Mouse (Mus musculus): ENCODE data around the gene Zfp414.
"Not testable (repeated sequence)": the region's sequence is repeated elsewhere in the genome, so short reads cannot be mapped to it uniquely, and the experiment has no call there.

Gene Zfp414

DNA sequence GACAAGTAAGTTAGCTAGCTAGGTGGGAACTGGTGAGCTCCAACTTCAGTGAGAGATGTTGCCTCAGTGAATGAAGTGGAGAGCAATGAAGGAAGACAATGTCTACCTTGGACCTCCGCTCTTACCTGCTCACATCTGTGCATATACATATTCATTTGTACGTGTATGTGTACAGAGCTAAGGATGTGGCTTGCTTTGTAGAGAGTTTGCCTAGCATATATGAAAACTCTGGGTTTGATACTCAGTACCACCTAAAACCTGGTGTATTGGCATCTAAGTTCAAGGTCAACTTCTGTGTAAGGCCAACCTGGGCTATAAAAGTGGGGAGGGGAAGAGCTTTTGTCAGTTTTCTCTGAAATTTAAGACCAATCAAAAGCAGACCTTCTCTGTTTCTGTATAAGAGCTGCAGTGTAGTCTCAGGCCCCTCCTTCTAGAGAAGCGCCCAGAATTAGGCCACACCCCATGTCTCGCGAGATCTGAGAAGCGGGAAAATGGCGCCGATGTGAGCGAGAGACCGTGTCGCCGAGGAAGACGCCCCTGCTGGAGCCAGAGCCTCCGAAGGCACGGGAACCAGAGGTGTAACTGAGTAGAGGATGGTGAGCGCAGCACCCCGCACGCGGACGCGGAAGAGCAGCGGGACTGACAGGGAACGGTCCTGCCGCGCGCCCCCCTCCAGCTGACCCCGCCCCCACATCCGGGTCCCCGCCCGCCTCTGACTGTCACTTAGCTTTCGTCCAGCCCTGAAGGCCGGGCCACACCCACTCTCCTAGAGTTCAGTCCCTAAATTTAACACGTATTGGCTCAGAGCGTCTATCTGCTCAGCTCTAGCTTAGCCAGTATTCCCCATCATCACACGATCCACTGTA, at the start of gene Zfp414:
Gene Zfp414 (plus strand): TSS at position 470 of the 866 bp plus-strand sequence.
- DNase-seq (ENCODE audit: low read depth, low spot score): peak; percentile 87

DNA sequence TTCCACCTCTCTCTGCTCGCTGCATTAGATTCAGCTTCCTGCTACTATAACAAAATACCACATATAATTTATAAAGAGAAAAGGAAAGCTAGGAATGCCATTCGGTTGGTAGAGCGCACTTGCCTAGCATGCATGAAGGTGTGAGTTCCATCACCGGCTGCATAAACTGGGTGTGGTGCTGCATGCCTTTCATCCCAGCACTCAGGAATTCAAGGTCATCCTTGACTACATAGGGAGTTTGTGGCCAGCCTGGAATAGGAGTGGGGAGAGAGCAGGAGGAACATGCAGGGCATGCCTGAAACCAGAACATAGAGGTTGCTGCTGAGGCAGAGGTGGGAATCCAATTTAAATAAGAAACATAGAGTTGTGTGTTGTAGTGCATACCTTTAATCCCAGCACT, 44.8 kb upstream of the Zfp414 start:
- no peak for DNase-seq (ENCODE audit: low read depth, low spot score)

DNA sequence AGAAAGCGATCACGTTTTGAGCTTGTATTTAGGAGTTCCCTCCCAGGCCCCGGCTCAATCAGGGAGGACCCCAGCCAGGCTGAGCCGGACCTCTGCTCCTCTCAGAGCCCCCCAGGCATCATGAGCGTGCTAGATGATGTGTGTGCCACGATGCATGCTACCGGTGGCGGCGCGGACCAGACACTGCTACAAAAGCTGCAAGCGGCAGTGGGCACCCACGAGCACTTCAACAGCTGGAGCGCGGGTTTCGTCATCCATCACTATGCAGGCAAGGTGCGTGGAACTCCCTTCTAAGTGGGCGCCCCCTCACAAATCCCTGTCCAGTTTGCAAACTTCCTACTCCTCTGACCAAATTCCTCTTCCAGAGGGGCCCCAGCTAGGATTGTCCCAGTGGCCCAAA, 42.9 kb upstream of the Zfp414 start:
- DNase-seq (ENCODE audit: low read depth, low spot score): no peak

GRCm38 (mm10) chr17:33597271-33597670, 31.6 kb upstream of the Zfp414 start:
- DNase-seq (ENCODE audit: low read depth, low spot score): no peak

- no peak for DNase-seq (ENCODE audit: low read depth, low spot score)
Measured at GRCm38 (mm10) chr17:33598506-33598905, 30.4 kb upstream of the Zfp414 start.

DNA sequence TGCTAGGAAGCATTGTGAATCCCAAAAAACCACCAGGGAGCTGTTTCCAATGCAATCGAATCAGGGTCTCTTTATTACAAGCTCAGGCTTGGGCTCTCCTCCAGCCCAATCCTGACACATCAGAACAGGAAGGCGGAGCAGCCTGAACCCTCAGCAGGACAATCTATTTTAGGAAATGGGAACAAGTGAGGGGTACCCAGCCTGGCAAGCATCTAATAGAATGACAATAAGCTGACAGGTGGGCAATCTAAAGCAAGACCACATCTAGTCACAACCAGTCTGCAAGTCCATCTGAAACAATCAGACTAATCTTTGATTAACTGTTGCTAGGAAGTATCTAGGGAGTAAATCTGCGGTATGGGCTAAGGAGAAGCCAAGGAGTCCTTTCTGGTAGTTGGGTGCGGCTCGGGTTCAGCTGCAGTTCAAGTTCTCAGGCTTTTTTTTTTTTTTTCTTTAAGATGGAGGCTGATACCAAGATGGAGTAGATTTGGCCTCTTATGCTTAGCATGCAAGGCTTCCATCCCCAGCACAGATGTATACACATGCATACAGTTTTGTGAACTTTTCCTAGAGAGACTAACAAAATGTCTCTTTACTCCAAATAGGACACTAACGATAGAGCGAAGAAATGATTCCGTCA, 28.9 kb upstream of the Zfp414 start:
- DNase-seq (ENCODE audit: low read depth, low spot score): no peak

DNA sequence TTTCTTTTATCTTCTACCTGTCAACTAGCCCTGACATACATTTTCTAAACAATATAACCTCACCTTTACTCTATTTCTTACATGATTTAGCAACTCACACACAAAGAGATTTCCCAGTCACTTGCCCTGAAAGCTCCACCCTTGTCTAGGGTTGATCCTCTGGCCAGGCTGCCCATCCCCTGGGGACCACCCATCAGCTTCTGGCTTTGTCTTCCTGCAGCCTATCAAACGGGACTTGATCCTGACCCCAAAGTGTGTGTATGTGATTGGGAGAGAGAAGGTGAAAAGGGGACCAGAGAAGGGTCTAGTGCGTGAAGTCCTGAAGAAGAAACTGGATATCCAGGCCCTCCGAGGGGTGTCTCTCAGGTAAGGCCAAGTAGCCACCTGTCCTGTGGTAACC, 28.1 kb upstream of the Zfp414 start:
- no peak for DNase-seq (ENCODE audit: low read depth, low spot score)

GRCm38 (mm10) chr17:33601947-33602346, 26.9 kb upstream of the Zfp414 start:
- DNase-seq (ENCODE audit: low read depth, low spot score): no peak

DNA sequence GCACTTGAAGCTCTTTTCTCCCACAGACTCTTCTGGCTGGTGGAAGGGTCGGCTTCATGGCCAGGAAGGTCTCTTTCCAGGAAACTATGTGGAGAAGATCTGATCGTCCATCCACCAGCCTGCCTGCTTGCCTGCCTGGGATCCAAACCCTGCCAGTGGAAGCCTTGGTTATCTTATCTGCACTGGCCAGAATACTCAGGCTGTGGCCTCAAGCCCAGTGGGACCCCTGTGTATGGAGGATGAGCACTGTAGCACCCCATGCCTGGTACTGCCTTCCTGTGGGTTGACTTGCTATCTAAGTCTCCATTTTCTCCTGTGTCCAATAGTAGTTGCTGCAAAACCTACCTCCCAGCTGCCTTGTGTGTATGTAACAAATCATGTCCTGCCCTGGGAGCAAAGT, 21.6 kb upstream of the Zfp414 start:
- DNase-seq (ENCODE audit: low read depth, low spot score): no peak

- DNase-seq (ENCODE audit: low read depth, low spot score): no peak
Measured at GRCm38 (mm10) chr17:33610548-33610947, 18.3 kb upstream of the Zfp414 start.

DNA sequence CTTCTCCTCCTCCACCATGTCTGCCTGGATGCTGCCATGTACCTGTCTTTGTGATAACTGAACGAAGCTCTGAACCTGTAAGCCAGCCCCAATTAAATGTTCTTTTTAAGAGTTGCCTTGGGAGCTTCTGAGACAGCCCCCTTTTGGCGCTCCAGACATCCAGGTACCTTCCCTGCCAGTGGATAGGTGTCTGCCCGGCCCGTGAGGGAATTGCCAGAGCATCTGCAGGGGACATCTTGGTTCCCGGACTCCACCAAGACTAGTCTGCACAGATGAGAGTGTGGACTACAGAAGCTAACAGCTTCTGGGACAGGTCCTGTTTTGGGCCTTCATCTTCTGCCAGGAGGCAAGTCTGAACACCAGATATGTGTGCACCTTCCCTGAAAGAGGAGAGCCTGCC, 15.2 kb upstream of the Zfp414 start:
- not testable (repeated sequence) for DNase-seq (ENCODE audit: low read depth, low spot score)

DNA sequence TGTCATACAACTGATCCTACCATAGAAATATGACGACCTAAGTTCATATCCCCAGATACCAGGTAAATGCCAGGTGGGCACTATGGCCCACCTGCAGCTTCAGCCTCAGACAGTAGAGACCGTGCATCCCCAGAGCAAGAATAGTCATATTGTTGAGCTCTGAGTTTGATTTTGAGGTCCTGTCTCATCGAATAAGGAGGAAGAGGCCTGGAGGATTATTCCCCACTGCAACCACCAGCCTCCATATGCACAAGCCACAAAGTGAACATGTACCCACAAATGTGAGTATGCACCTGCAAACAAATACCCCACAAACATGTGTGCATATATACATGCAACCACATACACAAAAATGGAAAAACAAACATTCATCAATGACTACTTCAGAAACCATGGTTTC, 1.6 kb upstream of the Zfp414 start:
- no peak for DNase-seq (ENCODE audit: low read depth, low spot score)

- DNase-seq (ENCODE audit: low read depth, low spot score): no peak
Measured at GRCm38 (mm10) chr17:33629487-33630125, 716 bp downstream of the Zfp414 start.

DNA sequence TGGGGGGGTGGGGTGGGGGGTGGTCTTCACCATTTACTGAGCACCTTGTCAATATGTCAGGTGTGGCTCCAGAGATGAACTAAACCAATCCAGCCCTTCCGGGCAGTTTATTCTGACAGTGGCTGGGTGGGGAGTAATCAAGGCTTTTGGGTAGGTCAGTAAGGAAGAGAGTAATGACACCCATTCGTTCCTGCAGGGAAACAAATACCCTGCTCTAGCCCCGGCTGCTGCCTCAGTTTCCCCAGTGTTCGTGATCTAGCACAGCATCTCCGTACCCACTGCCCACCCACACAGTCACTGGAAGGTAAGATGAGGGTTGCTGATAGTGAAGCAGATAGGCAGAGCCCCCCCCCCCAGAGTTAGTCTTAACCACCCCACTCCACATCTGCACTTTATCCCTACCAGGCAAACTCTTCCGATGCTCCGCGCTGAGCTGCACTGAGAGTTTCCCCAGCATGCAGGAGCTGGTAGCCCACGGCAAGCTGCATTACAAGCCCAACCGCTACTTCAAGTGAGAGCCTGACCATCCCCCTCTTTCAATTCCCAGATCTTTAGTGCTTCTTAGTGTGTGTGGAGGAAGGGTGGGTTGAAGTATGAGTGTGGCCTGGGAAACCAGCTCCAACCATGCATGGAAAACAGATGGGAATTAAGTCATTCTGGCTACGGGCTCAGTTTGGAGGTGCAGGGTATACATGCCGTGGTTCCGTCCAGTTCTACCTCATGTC, 1.4 kb downstream of the Zfp414 start:
- DNase-seq (ENCODE audit: low read depth, low spot score): no peak

- DNase-seq (ENCODE audit: low read depth, low spot score): no peak
Measured at GRCm38 (mm10) chr17:33631236-33631635, 2.3 kb downstream of the Zfp414 start.

- DNase-seq (ENCODE audit: low read depth, low spot score): no peak
Measured at GRCm38 (mm10) chr17:33631796-33632195, 2.9 kb downstream of the Zfp414 start.

- DNase-seq (ENCODE audit: low read depth, low spot score): no peak
Measured at GRCm38 (mm10) chr17:33637038-33637437, 8.1 kb downstream of the Zfp414 start.

GRCm38 (mm10) chr17:33637516-33638276, 8.8 kb downstream of the Zfp414 start, which contains the start of gene Pram1:
Pram1 (plus strand) TSS chr17:33638056.
- no peak for DNase-seq (ENCODE audit: low read depth, low spot score)

- DNase-seq (ENCODE audit: low read depth, low spot score): no peak
Measured at GRCm38 (mm10) chr17:33639743-33640142, 10.9 kb downstream of the Zfp414 start.

- no peak for DNase-seq (ENCODE audit: low read depth, low spot score)
Measured at GRCm38 (mm10) chr17:33644068-33644467, 15.2 kb downstream of the Zfp414 start.

GRCm38 (mm10) chr17:33645073-33645472, 16.2 kb downstream of the Zfp414 start:
- no peak for DNase-seq (ENCODE audit: low read depth, low spot score)

Measured in retina, adult 2 months (tissue).